ENCODE assay signal across 7 mouse cellular contexts in the genomic region with DNA sequence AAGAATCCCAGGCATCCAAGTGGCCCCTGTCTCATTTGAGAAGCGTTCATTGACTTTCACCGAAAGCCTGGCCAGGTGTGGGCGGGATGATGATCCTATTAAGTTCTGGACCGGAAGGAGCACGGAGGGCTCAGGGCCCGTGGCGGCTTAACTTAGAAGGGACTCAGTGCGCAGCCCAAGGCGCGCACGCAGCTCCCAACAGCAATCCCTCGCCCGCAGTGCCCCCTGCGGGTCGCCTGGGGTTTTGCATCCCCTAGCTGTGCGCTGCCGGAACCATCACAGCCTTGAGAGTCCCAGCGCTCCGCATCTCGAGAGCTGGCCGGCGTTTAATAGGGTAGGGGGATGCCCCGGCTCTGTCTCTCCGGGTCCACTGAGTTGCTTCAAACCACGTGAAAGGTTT. TPM values are rescaled to one million over a fixed set of nuclear protein-coding genes. Genes with fewer than 3 reads are reported as not detected.
DNase-seq lines count a peak whose midpoint lies in the region; ATAC-seq and TF ChIP-seq lines count a peak whose summit lies in the region.

No protein-coding gene starts in this region.

- no peaks in the 10 kb centered on the region for H3K4me1 ChIP-seq in bone marrow macrophage, adult 2 months (ENCODE audit: control insufficient read depth, insufficient read depth, low read length)
- 0 out of 2 replicates have a peak, but pooled peaks cover 5% of the 10 kb centered on the region for H3K4me1 ChIP-seq in embryonic fibroblast, embryonic 13.5 days (ENCODE audit: control insufficient read depth, insufficient read depth, low read length)
- H3K4me1 ChIP-seq in heart, embryonic 11.5 days (ENCODE audit: control insufficient read depth, insufficient read depth, low read length), result peaks cover 35% of the 10 kb centered on the region
- peaks cover 66% of the 10 kb centered on the region for H3K4me1 ChIP-seq in kidney, embryonic 15.5 days
- peaks cover 59% of the 10 kb centered on the region for H3K4me1 ChIP-seq in limb, embryonic 15.5 days

- TF ChIP-seq POLR2A in bone marrow macrophage, adult 2 months (IDR thresholded peaks at IDR 0.05; ENCODE audit: borderline replicate concordance, low read depth, low read length), result no peak
- TF ChIP-seq POLR2A in embryonic fibroblast, embryonic 13.5 days (IDR thresholded peaks at IDR 0.05; ENCODE audit: low read depth, low read length), result no peak
- TF ChIP-seq POLR2A in myocyte (IDR thresholded peaks at IDR 0.05; ENCODE audit: insufficient read length, low read depth), result no peak

- H3K79me2 ChIP-seq in myocyte (ENCODE audit: control insufficient read depth, insufficient read depth), result no peaks in the 10 kb centered on the region

- no peak overlapping the region for H3K4me3 ChIP-seq in bone marrow macrophage, adult 2 months (ENCODE audit: insufficient read depth, low read length)
- no peak overlapping the region for H3K4me3 ChIP-seq in embryonic fibroblast, embryonic 13.5 days (ENCODE audit: insufficient read depth, low read length)
- H3K4me3 ChIP-seq in heart, embryonic 11.5 days (ENCODE audit: low read depth, low read length), result peak overlapping the region; percentile 45
- H3K4me3 ChIP-seq in kidney, embryonic 15.5 days (replicated peaks), result peak overlapping the region; percentile 52
- peak overlapping the region; percentile 48 for H3K4me3 ChIP-seq in limb, embryonic 15.5 days
- no peak overlapping the region for H3K4me3 ChIP-seq in myocyte

- TF ChIP-seq CTCF in bone marrow macrophage, adult 2 months (IDR thresholded peaks at IDR 0.05; ENCODE audit: low read depth, low read length), result peak; percentile 68
- peak; percentile 51 for TF ChIP-seq CTCF in embryonic fibroblast, embryonic 13.5 days (IDR thresholded peaks at IDR 0.05; ENCODE audit: borderline replicate concordance, insufficient read depth, low read length)

- no peaks in the 10 kb centered on the region for H3K36me3 ChIP-seq in heart, embryonic 11.5 days (ENCODE audit: control insufficient read depth, insufficient read depth, low read length)
- H3K36me3 ChIP-seq in kidney, embryonic 15.5 days, result no peaks in the 10 kb centered on the region
- H3K36me3 ChIP-seq in limb, embryonic 15.5 days, result no peaks in the 10 kb centered on the region
- H3K36me3 ChIP-seq in myocyte (ENCODE audit: control insufficient read depth, insufficient read depth), result no peaks in the 10 kb centered on the region

- 0 out of 2 replicates have a peak overlapping the region, but pooled peaks have one; percentile 6 for H3K9ac ChIP-seq in heart, embryonic 11.5 days (ENCODE audit: low read depth, low read length)
- peak overlapping the region; percentile 49 for H3K9ac ChIP-seq in kidney, embryonic 15.5 days
- H3K9ac ChIP-seq in limb, embryonic 15.5 days, result no peak overlapping the region

- DNase-seq in spleen, postnatal 36 days (ENCODE audit: low spot score in 2 of 2), result peak; percentile 52 to 62

- WGBS in heart, embryonic 11.5 days (ENCODE audit: insufficient replicate concordance), result under 1% methylated on average over 25 of the region's 25 CpGs
- WGBS in kidney, embryonic 15.5 days, result under 1% methylated on average over 25 of the region's 25 CpGs
- WGBS in limb, embryonic 15.5 days, result under 1% methylated on average over 25 of the region's 25 CpGs

- no peak overlapping the region for H3K27ac ChIP-seq in bone marrow macrophage, adult 2 months (ENCODE audit: insufficient read depth, low read depth, low read length)
- H3K27ac ChIP-seq in embryonic fibroblast, embryonic 13.5 days (ENCODE audit: insufficient read depth, low read length), result no peak overlapping the region
- no peak overlapping the region for H3K27ac ChIP-seq in heart, embryonic 11.5 days (ENCODE audit: low read depth, low read length)
- 0 out of 2 replicates have a peak overlapping the region, but pooled peaks have one; percentile 54 for H3K27ac ChIP-seq in kidney, embryonic 15.5 days
- no peak overlapping the region for H3K27ac ChIP-seq in limb, embryonic 15.5 days

- H3K9me3 ChIP-seq in heart, embryonic 11.5 days (replicated peaks; ENCODE audit: control insufficient read depth, low read length), result no peaks in the 10 kb centered on the region
- H3K9me3 ChIP-seq in kidney, embryonic 15.5 days (replicated peaks), result no peaks in the 10 kb centered on the region
- no peaks in the 10 kb centered on the region for H3K9me3 ChIP-seq in limb, embryonic 15.5 days

- H3ac ChIP-seq in myocyte (ENCODE audit: control insufficient read depth, insufficient read length), result no peak overlapping the region

- peaks cover 87% of the 10 kb centered on the region for H3K27me3 ChIP-seq in heart, embryonic 11.5 days (ENCODE audit: control insufficient read depth, insufficient read depth, low read length)
- H3K27me3 ChIP-seq in kidney, embryonic 15.5 days, result peaks cover 88% of the 10 kb centered on the region
- peaks cover 92% of the 10 kb centered on the region for H3K27me3 ChIP-seq in limb, embryonic 15.5 days
- peaks cover 62% of the 10 kb centered on the region for H3K27me3 ChIP-seq in myocyte (ENCODE audit: control insufficient read depth, insufficient read depth, insufficient read length)

- H3K4me2 ChIP-seq in heart, embryonic 11.5 days, result peak overlapping the region; percentile 75
- H3K4me2 ChIP-seq in kidney, embryonic 15.5 days, result peak overlapping the region; percentile 85
- peak overlapping the region; percentile 76 for H3K4me2 ChIP-seq in limb, embryonic 15.5 days
- H3K4me2 ChIP-seq in myocyte (ENCODE audit: low read depth), result peak overlapping the region; percentile 45

- 0 out of 2 replicates have a peak, but pooled peaks have one; percentile 23 for ATAC-seq in heart, embryonic 11.5 days (replicated peaks; ENCODE audit: insufficient number of reproducible peaks, low FRiP score, low TSS enrichment)
- ATAC-seq in kidney, embryonic 15.5 days (replicated peaks; ENCODE audit: low FRiP score), result peak; percentile 17
- ATAC-seq in limb, embryonic 15.5 days (ENCODE audit: insufficient number of reproducible peaks, low FRiP score, low TSS enrichment, low read depth), result peak; percentile 36; the same call in 1 of the 2 replicates

TF ChIP-seq in myocyte, 11 proteins besides CTCF, POLR2A, EP300 and RAD21:
- TF ChIP-seq TCF12 (IDR thresholded peaks at IDR 0.05; ENCODE audit: insufficient read depth, poor library complexity, severe bottlenecking), result no peak
TF ChIP-seq in myocyte: peak in this region for 0.

RNA-seq across cellular contexts. Expression of gene Ngfr, which starts 1.4 kb away (rescaled TPM):
- polyA plus RNA-seq in bone marrow macrophage, adult 2 months (2012; ENCODE audit: insufficient read depth, insufficient read length, missing spikeins), result not detected in 2 replicates
- 0.18 and 3.2 TPM in 2 replicates for polyA plus RNA-seq in embryonic fibroblast, embryonic 13.5 days (2011; ENCODE audit: insufficient read length, low read depth, missing spikeins)
- 3.6 TPM in 2 replicates for polyA plus RNA-seq in heart, embryonic 11.5 days (2014; fragmentation: Nextera tagmentation; extraction: Ambion mirVana)
- polyA plus RNA-seq in kidney, embryonic 15.5 days (2015; fragmentation: Nextera tagmentation; extraction: Ambion mirVana), result 25.8 and 28.7 TPM in 2 replicates
- polyA plus RNA-seq in limb, embryonic 15.5 days (2015; fragmentation: Nextera tagmentation; extraction: Ambion mirVana), result 34.0 and 45.2 TPM in 2 replicates
- 0.01 TPM for polyA plus RNA-seq in myocyte (2012; fragmentation: generic; extraction: Trizol)

Comparison
In these comparisons a context has a peak if more than half of its experiments do, and no peak if none do; other contexts are left out.
1. H3K4me3 ChIP-seq: peak in heart, embryonic 11.5 days (single experiment), kidney, embryonic 15.5 days (single experiment) and limb, embryonic 15.5 days (single experiment); none in bone marrow macrophage, adult 2 months (single experiment), embryonic fibroblast, embryonic 13.5 days (single experiment) and myocyte (single experiment).
2. Peak in every context shown above with its lines, with median percentiles within 50 percentile points of each other: ATAC-seq and H3K4me2 ChIP-seq.